Mouse (Mus musculus) liver, postnatal 0 days (tissue): ENCODE results near the gene Trim50. TPM values are rescaled to one million over a fixed set of nuclear protein-coding genes. Genes with fewer than 3 reads are reported as not detected.
A peak's percentile ranks its signal among the peaks of the same experiment; 100 is the strongest.

Experiments
- ATAC-seq: fragments of 200-750 bp; cut with Nextera tagmentation; 2 replicates; pipeline ENCODE4 v1.8.0; 2017; ENCODE audit warnings: mild to moderate bottlenecking, moderate library complexity
- DNase-seq: peaks from one replicate; pipeline ENCODE4 v3.0.0-alpha.2; 2016
- H3K27ac ChIP-seq: fragments of 300-500 bp; sonication (generic); 2 replicates; pipeline ENCODE4 v1.5.1; 2014; ENCODE audit warnings: antibody characterized with exemption, moderate library complexity, mild to moderate bottlenecking, low read depth
- H3K27me3 ChIP-seq: fragments of 300-500 bp; sonication (generic); 2 replicates; pipeline ENCODE4 v1.6.1; 2014; ENCODE audit warnings: low read length, control low read depth, mixed read lengths; ENCODE audit not compliant: insufficient read depth
- H3K36me3 ChIP-seq: fragments of 300-500 bp; sonication (generic); replicated peaks from 2 replicates; pipeline ENCODE4 v1.6.1; 2014; ENCODE audit warnings: mild to moderate bottlenecking, control low read depth, low read length, moderate library complexity, mixed read lengths; ENCODE audit not compliant: insufficient read depth
- H3K4me1 ChIP-seq: fragments of 300-500 bp; sonication (generic); 2 replicates; pipeline ENCODE4 v1.6.1; 2014; ENCODE audit warnings: antibody characterized with exemption, mild to moderate bottlenecking, control low read depth; ENCODE audit not compliant: insufficient read depth
- H3K4me2 ChIP-seq: fragments of 300-500 bp; sonication (generic); 2 replicates; pipeline ENCODE4 v1.6.1; 2014; ENCODE audit warnings: low read depth, mild to moderate bottlenecking, low read length, moderate library complexity, mixed read lengths
- H3K4me3 ChIP-seq: fragments of 300-500 bp; sonication (generic); 2 replicates; pipeline ENCODE4 v1.5.1; 2014; ENCODE audit warnings: low read depth, low read length
- H3K9ac ChIP-seq: fragments of 300-500 bp; sonication (generic); replicated peaks from 2 replicates; pipeline ENCODE4 v1.6.1; 2014; ENCODE audit warnings: mild to moderate bottlenecking, moderate library complexity
- H3K9me3 ChIP-seq: fragments of 300-500 bp; sonication (generic); 2 replicates; pipeline ENCODE4 v1.6.1; 2016; ENCODE audit warnings: mild to moderate bottlenecking, control low read depth, low read length, mixed read lengths
- CTCF ChIP-seq: sonication (generic); IDR thresholded peaks from 2 replicates; pipeline ENCODE4 v1.5.1; 2016; ENCODE audit warnings: antibody characterized with exemption, low read depth
- EP300 ChIP-seq: IDR thresholded peaks from 2 replicates; pipeline ENCODE4 v1.6.1; 2016; ENCODE audit warnings: antibody characterized with exemption, low read depth, mild to moderate bottlenecking
- WGBS: fragments of 180-500 bp; shearing (Covaris S2); extraction: QIAGEN DNeasy Blood & Tissue Kit; methylation state at CpG from one replicate; pipeline ENCODE4 v1.1.7; 2014; ENCODE audit not compliant: insufficient replicate concordance; 5-methylcytosine and 5-hydroxymethylcytosine counted together
- polyA plus RNA-seq: library from polyadenylated mRNA; unstranded; fragments of >200 nt; fragmentation: Nextera tagmentation; extraction: Ambion mirVana; gene quantifications from 2 replicates; pipeline ENCODE4 v1.2.1, GENCODE M21; 2015

Trim50 gene
- polyA plus RNA-seq, 1 experiment from 2014 or later = not detected

DNA sequence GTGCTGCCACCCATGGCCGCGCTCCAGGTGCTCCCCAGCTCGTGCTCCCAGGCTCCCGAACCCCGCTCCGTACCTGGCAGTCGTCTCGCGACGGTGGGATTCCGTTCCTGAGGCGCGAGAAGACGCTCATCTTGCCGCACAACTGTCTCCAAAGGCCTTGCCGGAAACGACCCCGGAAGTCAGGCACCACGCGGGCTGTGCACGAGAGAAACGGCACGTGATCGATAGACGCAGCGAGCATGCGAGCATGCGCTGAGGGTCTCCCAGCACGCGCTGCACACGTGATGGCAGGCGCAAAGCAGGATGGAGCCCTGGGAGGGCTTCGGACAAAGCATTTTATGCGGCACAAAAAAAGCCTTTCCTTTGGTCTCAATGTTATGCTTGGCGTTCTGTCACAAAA, 3.2 kb upstream of the Trim50 start, which contains the start of gene Fkbp6:
Gene Fkbp6 (minus strand): TSS at position 183 of the 400 bp plus-strand sequence.
- H3K27me3 ChIP-seq = no peaks in the 10 kb centered on the region
- no peak for ATAC-seq
- no peak within 1 kb of the TSS for H3K9ac ChIP-seq
- no peak within 1 kb of the TSS for H3K27ac ChIP-seq
- no peaks in the 10 kb centered on the region for H3K4me1 ChIP-seq
- H3K4me2 ChIP-seq = no peak within 1 kb of the TSS
- WGBS = 88% methylated on average over 35 of the region's 35 CpGs
- no peaks in the 10 kb centered on the region for H3K9me3 ChIP-seq
- no peaks in the 10 kb centered on the region for H3K36me3 ChIP-seq
- DNase-seq = no peak
- H3K4me3 ChIP-seq = no peak within 1 kb of the TSS
- TF ChIP-seq EP300 (no peak), CTCF (no peak)

DNA sequence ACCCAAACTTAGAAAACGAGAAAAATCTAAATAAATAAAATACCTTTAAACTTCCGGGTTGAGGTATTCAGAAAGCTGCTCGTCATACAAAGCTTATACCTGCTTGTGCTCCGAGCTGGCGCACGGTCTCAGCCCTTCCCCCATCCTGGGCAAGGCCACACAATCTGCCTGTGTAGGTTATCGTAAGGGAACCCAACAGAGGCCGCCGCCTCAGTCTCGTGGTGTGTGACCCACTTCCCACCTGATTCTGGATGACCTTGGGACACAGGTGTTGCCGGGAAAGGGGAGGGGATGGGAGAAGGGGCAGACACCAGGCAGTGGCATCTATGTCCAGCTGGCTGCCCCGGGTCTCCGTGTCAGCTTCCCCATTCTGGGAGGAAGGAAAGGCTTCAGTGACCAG, 1.5 kb upstream of the Trim50 start:
- Histone ChIP-seq H3K9me3 (no peaks in the 10 kb centered on the region), H3K27me3 (no peaks in the 10 kb centered on the region), H3K36me3 (no peaks in the 10 kb centered on the region), H3K27ac (no peak overlapping the region), H3K4me2 (no peak overlapping the region), H3K4me3 (no peak overlapping the region), H3K4me1 (no peaks in the 10 kb centered on the region), H3K9ac (no peak overlapping the region)
- DNase-seq = no peak
- no peak for TF ChIP-seq CTCF
- TF ChIP-seq EP300 = no peak
- no peak for ATAC-seq
- 56% methylated on average over 13 of the region's 13 CpGs for WGBS

DNA sequence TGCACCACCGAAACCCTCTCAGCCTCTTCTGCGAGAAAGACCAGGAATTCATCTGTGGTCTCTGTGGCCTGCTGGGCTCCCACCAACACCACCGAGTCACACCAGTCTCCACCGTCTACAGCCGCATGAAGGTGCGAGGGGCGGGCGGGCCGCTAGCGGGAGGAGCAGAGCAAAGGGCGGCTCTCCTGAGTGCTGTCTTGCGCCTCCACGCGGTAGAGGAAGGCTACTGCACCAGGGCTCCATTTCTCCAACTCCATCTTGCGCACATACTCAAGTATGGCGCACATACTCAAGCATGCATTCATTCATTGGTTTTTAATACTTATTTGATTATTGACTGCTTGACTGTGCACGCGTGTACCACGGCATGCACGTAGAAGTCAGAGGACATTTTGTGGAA, 469 bp downstream of the Trim50 start:
- peak; percentile 50 for DNase-seq
- Histone ChIP-seq H3K4me1 (no peaks in the 10 kb centered on the region), H3K27ac (no peak overlapping the region), H3K27me3 (no peaks in the 10 kb centered on the region), H3K4me2 (no peak overlapping the region), H3K4me3 (no peak overlapping the region), H3K9ac (no peak overlapping the region), H3K36me3 (no peaks in the 10 kb centered on the region), H3K9me3 (no peaks in the 10 kb centered on the region)
- 20% methylated on average over 20 of the region's 20 CpGs for WGBS
- TF ChIP-seq EP300 (no peak), CTCF (peak; percentile 58)
- no peak for ATAC-seq

DNA sequence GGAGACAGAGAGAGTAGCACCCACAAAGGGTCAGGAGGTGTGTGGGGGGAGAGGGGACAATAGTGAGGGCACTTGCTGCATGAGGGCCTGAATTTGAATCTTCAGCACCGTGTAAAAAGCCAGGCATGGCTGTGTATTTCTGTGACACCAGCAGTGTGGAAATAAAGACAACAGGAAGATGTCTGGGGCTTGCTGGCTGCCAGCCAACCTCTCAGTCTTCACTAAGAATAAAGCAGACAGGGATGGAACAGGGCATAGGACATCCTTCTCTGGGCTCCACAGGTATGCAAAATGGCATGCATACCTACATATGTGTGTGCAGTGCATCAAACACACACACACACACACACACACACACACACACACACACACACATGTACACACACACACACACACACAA, 3.0 kb downstream of the Trim50 start:
- H3K27me3 ChIP-seq = no peaks in the 10 kb centered on the region
- H3K27ac ChIP-seq = no peak overlapping the region
- ATAC-seq (no peak), DNase-seq (no peak)
- WGBS = 38% methylated on average over 1 of the region's 1 CpGs
- no peak overlapping the region for H3K4me3 ChIP-seq
- TF ChIP-seq CTCF (no peak), EP300 (no peak)
- no peaks in the 10 kb centered on the region for H3K36me3 ChIP-seq
- no peaks in the 10 kb centered on the region for H3K4me1 ChIP-seq
- no peaks in the 10 kb centered on the region for H3K9me3 ChIP-seq
- no peak overlapping the region for H3K9ac ChIP-seq
- H3K4me2 ChIP-seq = no peak overlapping the region

DNA sequence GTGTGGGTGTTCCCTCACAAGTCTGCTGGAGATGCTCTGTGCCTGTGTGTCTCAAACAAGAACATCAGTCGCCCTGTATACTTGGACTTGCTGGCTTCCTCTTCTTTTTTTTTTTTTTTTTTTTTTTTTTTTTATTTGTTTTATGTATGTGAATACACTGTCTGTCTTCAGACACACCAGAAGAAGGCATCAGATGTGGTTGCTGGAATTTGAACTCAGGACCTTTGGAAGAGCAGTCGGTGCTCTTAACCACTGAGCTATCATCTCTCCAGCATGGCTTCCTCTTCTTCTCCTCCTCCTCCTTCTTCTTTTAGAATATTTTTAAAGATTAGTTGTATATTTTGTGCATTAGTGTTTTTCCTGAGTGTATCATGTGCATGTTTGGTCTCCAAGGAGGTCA, 4.5 kb downstream of the Trim50 start:
- ATAC-seq = no peak
- Histone ChIP-seq H3K4me3 (no peak overlapping the region), H3K9me3 (no peaks in the 10 kb centered on the region), H3K36me3 (no peaks in the 10 kb centered on the region), H3K27ac (no peak overlapping the region), H3K4me1 (no peaks in the 10 kb centered on the region), H3K9ac (no peak overlapping the region), H3K4me2 (no peak overlapping the region), H3K27me3 (no peaks in the 10 kb centered on the region)
- no peak for DNase-seq
- TF ChIP-seq EP300 = no peak
- no peak for TF ChIP-seq CTCF
- 83% methylated on average over 2 of the region's 2 CpGs for WGBS

DNA sequence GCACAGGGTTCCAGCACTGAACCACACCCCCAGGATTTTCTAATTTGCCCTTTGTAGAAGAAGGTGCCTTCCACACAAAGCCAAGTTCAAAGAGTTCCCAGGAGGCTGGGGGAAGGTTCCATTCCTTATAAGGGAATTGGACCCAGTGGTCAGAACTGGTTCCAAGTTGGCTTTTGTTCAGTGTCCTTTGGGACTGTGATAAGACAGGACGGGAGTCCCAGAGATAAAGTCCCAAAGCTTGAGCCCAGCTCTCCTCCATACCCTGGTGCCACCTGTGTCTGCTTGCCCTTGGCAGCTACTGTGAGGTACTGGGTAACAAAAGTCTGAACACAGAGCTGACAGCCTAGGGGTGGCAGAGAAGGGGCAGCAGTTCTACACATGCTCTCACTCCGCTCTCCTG, 6.7 kb downstream of the Trim50 start:
- ATAC-seq (no peak), DNase-seq (no peak)

DNA sequence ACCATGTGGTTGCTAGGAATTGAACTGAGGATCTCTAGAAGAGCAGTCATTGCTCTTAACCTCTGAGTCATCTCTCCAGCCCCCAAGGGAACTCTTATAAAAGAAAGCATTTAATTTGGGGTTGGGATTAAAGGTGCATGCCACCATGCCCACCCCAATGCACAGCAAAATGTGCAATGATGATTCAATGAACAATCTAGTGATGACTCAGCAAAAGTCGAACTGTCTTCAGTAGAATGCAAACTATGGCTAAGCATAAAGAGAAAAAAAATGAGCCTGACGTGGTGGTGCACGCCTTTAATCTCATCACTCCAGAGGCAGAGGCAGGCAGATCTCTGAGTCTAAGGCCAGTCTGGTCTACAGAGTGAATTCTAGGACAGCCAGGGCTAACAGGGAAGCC, 9.5 kb downstream of the Trim50 start:
- Histone ChIP-seq H3K4me2 (no peak overlapping the region), H3K4me3 (no peak overlapping the region), H3K9me3 (no peaks in the 10 kb centered on the region), H3K9ac (no peak overlapping the region), H3K27ac (no peak overlapping the region), H3K36me3 (no peaks in the 10 kb centered on the region), H3K4me1 (no peaks in the 10 kb centered on the region), H3K27me3 (no peaks in the 10 kb centered on the region)
- WGBS = 65% methylated on average over 3 of the region's 3 CpGs
- ATAC-seq (no peak), DNase-seq (no peak)
- TF ChIP-seq EP300 (no peak), CTCF (no peak)

More for the DNA sequence above, 6.7 kb downstream of the Trim50 start:
- TF ChIP-seq EP300 = no peak
- TF ChIP-seq CTCF = no peak
- Histone ChIP-seq H3K27ac (no peak overlapping the region), H3K9ac (no peak overlapping the region), H3K4me1 (no peaks in the 10 kb centered on the region), H3K4me2 (no peak overlapping the region), H3K36me3 (no peaks in the 10 kb centered on the region), H3K4me3 (no peak overlapping the region), H3K9me3 (no peaks in the 10 kb centered on the region), H3K27me3 (no peaks in the 10 kb centered on the region)
- WGBS = 82% methylated on average over 2 of the region's 2 CpGs
